Mouse (Mus musculus): ENCODE data around the gene Olfr969.
"Not testable (repeated sequence)": the region's sequence is repeated elsewhere in the genome, so short reads cannot be mapped to it uniquely, and the experiment has no call there.

Olfr969 gene

GRCm38 (mm10) chr9:39790558-39790957 is at the start of gene Olfr969:
TSS of gene Olfr969 (plus strand) at chr9:39790945.
- DNase-seq = no peak

GRCm38 (mm10) chr9:39745949-39746348 is 44.8 kb upstream of the Olfr969 start, which contains the start of gene Olfr967:
TSS of gene Olfr967 (plus strand) at chr9:39746249.
- DNase-seq = no peak

GRCm38 (mm10) chr9:39746428-39746827 is 44.3 kb upstream of the Olfr969 start:
- no peak for DNase-seq

GRCm38 (mm10) chr9:39783153-39783552 is 7.6 kb upstream of the Olfr969 start, which contains the start of gene Olfr968:
TSS of gene Olfr968 (minus strand) at chr9:39783253.
- DNase-seq = no peak

- no peak for DNase-seq
Observed at GRCm38 (mm10) chr9:39808560-39808959, 17.8 kb downstream of the Olfr969 start, which contains the start of gene Olfr970. TSS of gene Olfr970 (plus strand) at chr9:39808860.

GRCm38 (mm10) chr9:39836576-39836975 is 45.8 kb downstream of the Olfr969 start, which contains the start of gene Olfr971:
TSS of gene Olfr971 (plus strand) at chr9:39836876.
- DNase-seq = not testable (repeated sequence)
